ENCODE assay signal across 23 mouse cellular contexts in the genomic region with DNA sequence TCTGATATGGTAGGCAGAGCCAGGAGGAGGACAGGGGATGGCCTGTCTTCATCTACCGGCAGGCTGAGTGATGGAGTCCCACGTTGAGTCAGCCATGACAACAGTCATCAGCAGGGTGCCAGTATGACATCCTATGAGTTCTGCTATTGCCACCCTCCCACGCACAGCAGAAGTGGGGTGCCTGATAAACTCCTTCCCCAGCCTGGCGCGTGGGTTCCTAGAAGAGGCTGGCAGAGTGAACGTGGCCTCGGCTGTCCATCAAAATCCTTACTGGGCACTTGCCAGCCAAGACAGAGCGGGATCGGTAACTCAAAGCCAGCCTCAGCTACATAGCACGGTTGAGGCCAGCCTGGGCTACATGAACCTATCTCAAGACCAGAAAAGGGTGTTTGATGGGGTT.
A peak's percentile ranks its signal among the peaks of the same experiment; 100 is the strongest.
DNase-seq lines count a peak whose midpoint lies in the region; ATAC-seq and TF ChIP-seq lines count a peak whose summit lies in the region.
"Had no signal": no experiment of that assay in that cellular context is flagged by ENCODE, and none has a peak within 500 bp of the region (broad histone marks: within the 10 kb centered on the region; RNA-seq: fewer than 3 reads in every experiment).

No protein-coding gene starts in this region.

- peak; percentile 39 to 48 for DNase-seq in layer of hippocampus, adult 2 months (ENCODE audit: low spot score in 2 of 2)
- DNase-seq in left cerebral cortex, postnatal 14 days (ENCODE audit: low spot score in 2 of 2): peak; percentile 63 to 73
- DNase-seq in right cerebral cortex, postnatal 36 days (ENCODE audit: low spot score in 2 of 2): peak; percentile 73 to 79
- DNase-seq in cerebellum, adult 9-10 months: no peak
- DNase-seq in liver, embryonic 11.5 days (ENCODE audit: low spot score): no peak
- no peak for DNase-seq in adrenal gland, postnatal 10 days
- DNase-seq: adrenal gland, adult 2 months; cerebellum, adult 18-20 months; heart, adult 11 months; kidney, adult 9 months; kidney, postnatal 25 days; liver; liver, postnatal 0 days; lung, postnatal 10 days; midbrain, embryonic 14.5 days; thymus, postnatal 25 days had no signal

- peak overlapping the region; percentile 8 for H3K4me3 ChIP-seq in megakaryocyte, embryonic 14.5 days (replicated peaks)
- no peak overlapping the region for H3K4me3 ChIP-seq in layer of hippocampus, adult 2 months
- H3K4me3 ChIP-seq in liver, embryonic 11.5 days (ENCODE audit: low read depth, low read length): no peak overlapping the region
- H3K4me3 ChIP-seq: embryonic facial prominence, embryonic 10.5 days; forebrain, embryonic 15.5 days; heart, embryonic 13.5 days; neural tube, embryonic 13.5 days had no signal

- WGBS in liver, embryonic 11.5 days: 78% methylated on average over 10 of the region's 10 CpGs

- H3K27ac ChIP-seq in layer of hippocampus, adult 2 months: no peak overlapping the region
- no peak overlapping the region for H3K27ac ChIP-seq in liver, embryonic 11.5 days (ENCODE audit: low read depth, low read length)
- H3K27ac ChIP-seq: embryonic facial prominence, embryonic 10.5 days; forebrain, embryonic 15.5 days; heart, embryonic 13.5 days; hindbrain, embryonic 14.5 days; neural tube, embryonic 13.5 days had no signal

- intact Hi-C loops in left cerebral cortex, postnatal 14 days (cut with DNase I): no loop called here

- H3K9me3 ChIP-seq in megakaryocyte, embryonic 14.5 days: peaks cover 3% of the 10 kb centered on the region; the same call in 1 of the 2 replicates
- H3K9me3 ChIP-seq in liver, embryonic 11.5 days (ENCODE audit: control insufficient read depth, low read length): no peaks in the 10 kb centered on the region
- H3K9me3 ChIP-seq: embryonic facial prominence, embryonic 10.5 days; forebrain, embryonic 15.5 days; heart, embryonic 13.5 days; neural tube, embryonic 13.5 days had no signal

- no peaks in the 10 kb centered on the region for H3K36me3 ChIP-seq in megakaryocyte, embryonic 14.5 days (replicated peaks; ENCODE audit: low read length)
- H3K36me3 ChIP-seq in liver, embryonic 11.5 days (ENCODE audit: control insufficient read depth, insufficient read depth, low read length): no peaks in the 10 kb centered on the region
- H3K36me3 ChIP-seq: embryonic facial prominence, embryonic 10.5 days; forebrain, embryonic 15.5 days; heart, embryonic 13.5 days; neural tube, embryonic 13.5 days had no signal

- H3K9ac ChIP-seq in liver, embryonic 11.5 days (ENCODE audit: low read depth, low read length): no peak overlapping the region
- H3K9ac ChIP-seq: forebrain, embryonic 15.5 days; heart, embryonic 13.5 days; hindbrain, embryonic 14.5 days; liver, postnatal 0 days; neural tube, embryonic 13.5 days had no signal

- TF ChIP-seq CTCF in layer of hippocampus, adult 2 months (conservative IDR thresholded peaks at IDR 0.05): no peak

- no peaks in the 10 kb centered on the region for H3K4me1 ChIP-seq in megakaryocyte, embryonic 14.5 days
- no peaks in the 10 kb centered on the region for H3K4me1 ChIP-seq in liver, embryonic 11.5 days (replicated peaks; ENCODE audit: control insufficient read depth, insufficient read depth, low read length)
- H3K4me1 ChIP-seq: embryonic facial prominence, embryonic 10.5 days; heart, embryonic 13.5 days had no signal

- ATAC-seq in megakaryocyte, adult 5-6 weeks (ENCODE audit: poor library complexity, severe bottlenecking): no peak
- ATAC-seq in liver, embryonic 11.5 days (replicated peaks; ENCODE audit: low FRiP score): no peak
- ATAC-seq: forebrain, embryonic 15.5 days; liver, postnatal 0 days had no signal

- no peak overlapping the region for H3K4me2 ChIP-seq in liver, embryonic 11.5 days
- H3K4me2 ChIP-seq: forebrain, embryonic 15.5 days; heart, embryonic 13.5 days; hindbrain, embryonic 14.5 days; neural tube, embryonic 13.5 days had no signal

- no peaks in the 10 kb centered on the region for H3K27me3 ChIP-seq in megakaryocyte, embryonic 14.5 days (replicated peaks)
- no peaks in the 10 kb centered on the region for H3K27me3 ChIP-seq in liver, embryonic 11.5 days (replicated peaks; ENCODE audit: control insufficient read depth, insufficient read depth, low read length)
- H3K27me3 ChIP-seq: forebrain, embryonic 15.5 days had no signal

Comparison
In these comparisons a context has a peak if more than half of its experiments do, and no peak if none do; other contexts are left out.
1. DNase-seq: peak in layer of hippocampus, adult 2 months (2 of 2), left cerebral cortex, postnatal 14 days (2 of 2) and right cerebral cortex, postnatal 36 days (2 of 2); none in cerebellum, adult 9-10 months (single experiment), liver, embryonic 11.5 days (single experiment) and adrenal gland, postnatal 10 days (single experiment).